Mouse (Mus musculus) lung, adult 2 months (tissue): ENCODE measurements around the gene Mettl14.

Experiments used
- CTCF ChIP-seq: fragments of 200-500 bp; IDR thresholded peaks from 2 replicates; pipeline ENCODE4 v1.5.1; 2011; ENCODE audit warnings: mild to moderate bottlenecking, low read length, control low read depth; ENCODE audit not compliant: insufficient read depth
- POLR2A ChIP-seq: fragments of 200-500 bp; IDR thresholded peaks from 2 replicates; pipeline ENCODE4 v1.6.1; 2011; ENCODE audit warnings: low read depth, mild to moderate bottlenecking, control low read depth, low read length, borderline replicate concordance; ENCODE audit errors: extremely low read depth

DNA sequence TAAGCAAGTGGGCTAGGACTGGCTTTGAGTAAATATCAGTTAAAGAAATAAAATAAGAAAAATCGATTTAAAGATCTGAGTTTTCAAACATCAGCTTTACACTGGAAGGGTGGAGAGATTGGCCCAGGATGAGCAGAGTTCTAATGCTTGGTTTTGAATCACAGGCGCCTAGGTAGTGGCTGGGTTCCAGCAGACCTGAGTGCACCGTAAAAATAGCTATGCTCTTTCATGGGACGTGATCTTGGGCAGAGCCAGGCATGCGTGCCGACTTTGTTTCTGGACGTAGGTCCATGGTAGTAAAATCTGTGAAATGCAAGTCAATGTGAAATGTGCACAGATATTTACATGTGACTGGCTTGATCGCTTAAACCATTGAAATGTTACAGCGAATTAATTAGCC lies 31.5 kb downstream of the Mettl14 start:
- TF ChIP-seq CTCF (no peak), POLR2A (no peak)
